Mouse (Mus musculus) lung, adult 2 months (tissue): ENCODE measurements around the gene Usp25.

ENCODE experiments used
- CTCF ChIP-seq: fragments of 200-500 bp; IDR thresholded peaks from 2 replicates; pipeline ENCODE4 v1.5.1; 2011; ENCODE audit warnings: mild to moderate bottlenecking, low read length, control low read depth; ENCODE audit not compliant: insufficient read depth
- POLR2A ChIP-seq: fragments of 200-500 bp; IDR thresholded peaks from 2 replicates; pipeline ENCODE4 v1.6.1; 2011; ENCODE audit warnings: low read depth, mild to moderate bottlenecking, control low read depth, low read length, borderline replicate concordance; ENCODE audit errors: extremely low read depth

- TF ChIP-seq POLR2A (no peak), CTCF (no peak)
These were observed 4.3 kb upstream of the Usp25 start for GRCm38 (mm10) chr16:77009173-77009572.
